Mouse (Mus musculus) lung, adult 10 weeks (tissue): ENCODE data around the gene Barx2. TPM values are rescaled to one million over a fixed set of nuclear protein-coding genes. Genes with fewer than 3 reads are reported as not detected.

Experiments
- polyA plus RNA-seq: library from polyadenylated mRNA; stranded (reverse); fragments of 350-450 nt; fragmentation: Illumina TruSeq; extraction: RNeasy Lipid Tissue Mini Kit (QIAGEN cat#74804); gene quantifications from one replicate; pipeline ENCODE4 v1.2.3, GENCODE M21; 2014; ENCODE audit warnings: low read depth, low replicate concordance; ENCODE audit not compliant: insufficient read depth

Gene Barx2
- polyA plus RNA-seq: 2.0 TPM

GRCm38 (mm10) chr9:31912921-31913738 lies at the start of gene Barx2:
TSS of gene Barx2 (minus strand) at chr9:31913462.

Other genes with a start within 250 kb of the Barx2 start
- gene Arhgap32, start 202.7 kb upstream of the Barx2 start, polyA plus RNA-seq: 1.5 TPM